Mouse (Mus musculus) testis, adult 2 months (tissue): Measurements from ENCODE around the gene Srl.

Source experiments
- CTCF ChIP-seq: fragments of 200-500 bp; IDR thresholded peaks from 2 replicates; pipeline ENCODE4 v1.5.1; 2012; ENCODE audit warnings: low read depth, mild to moderate bottlenecking, inconsistent platforms, low read length, moderate library complexity; ENCODE audit not compliant: control insufficient read depth, insufficient read depth, insufficient replicate concordance
- POLR2A ChIP-seq: fragments of 200-500 bp; IDR thresholded peaks from 2 replicates; pipeline ENCODE4 v1.6.1; 2012; ENCODE audit warnings: low read depth, mild to moderate bottlenecking, inconsistent platforms, low read length, moderate library complexity; ENCODE audit not compliant: control insufficient read depth

DNA sequence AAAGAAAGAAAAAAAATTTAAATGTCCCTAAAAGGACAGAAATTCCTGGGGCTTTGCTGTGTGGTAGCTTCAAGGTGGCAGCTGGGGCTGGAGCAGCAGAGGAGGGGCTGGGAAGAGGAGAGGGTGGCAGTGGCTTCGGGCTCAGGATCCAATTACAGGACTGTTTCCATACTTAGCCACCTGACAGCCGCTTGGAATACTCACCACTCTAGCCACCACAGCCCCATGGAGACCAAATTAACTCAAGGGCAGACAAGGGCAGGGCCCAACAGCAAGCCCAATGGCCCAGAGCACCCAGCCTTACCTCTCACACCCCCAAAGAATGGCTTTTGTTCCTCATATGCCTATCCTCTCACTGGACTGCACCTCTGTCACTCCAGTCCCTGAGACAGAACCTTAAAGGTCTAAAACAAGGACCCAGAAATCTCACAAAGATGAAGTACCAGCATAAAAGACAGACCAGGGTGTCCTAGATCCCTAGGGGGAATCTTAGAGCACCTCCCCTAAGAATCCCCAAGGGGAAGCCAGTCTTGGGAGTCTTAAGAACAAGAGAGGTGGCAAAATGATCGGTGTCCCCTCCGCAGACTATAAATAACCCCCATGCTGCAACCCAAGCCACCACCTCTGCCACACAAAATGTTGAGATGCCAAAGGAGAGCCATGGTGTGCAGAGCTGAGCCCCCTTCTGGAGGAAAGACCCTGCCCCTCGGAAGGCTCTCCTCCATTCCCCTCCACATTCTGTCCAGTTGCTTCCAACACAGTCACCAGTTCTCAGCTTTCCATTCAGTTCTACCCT, 19.7 kb downstream of the Srl start:
- TF ChIP-seq POLR2A (no peak), CTCF (no peak)
